Comparison of ENCODE assay signal across 8 mouse cellular contexts in genomic region chr13:98317246-98317677, GRCm38 (mm10). TPM values are rescaled to one million over a fixed set of nuclear protein-coding genes. Genes with fewer than 3 reads are reported as not detected.
DNase-seq lines count a peak whose midpoint lies in the region; ATAC-seq and TF ChIP-seq lines count a peak whose summit lies in the region.

No protein-coding gene starts in this region.

- TF ChIP-seq CTCF in CH12.LX (conservative IDR thresholded peaks at IDR 0.05 in 1 of 2, IDR thresholded peaks at IDR 0.05 in 1 of 2; ENCODE audit: low read depth in 2 of 2, low read length in 2 of 2): peak in 1 of 2 experiments; percentile 28; a peak in 2 of 4 replicates
- no peak for TF ChIP-seq CTCF in liver, embryonic 14.5 days (IDR thresholded peaks at IDR 0.05; ENCODE audit: low read depth)

- H3K9ac ChIP-seq in CH12.LX (ENCODE audit: insufficient read depth, low read depth): peak overlapping the region; percentile 100
- H3K9ac ChIP-seq in forebrain, embryonic 11.5 days (ENCODE audit: low read length): peak overlapping the region; percentile 83
- H3K9ac ChIP-seq in liver, embryonic 14.5 days (replicated peaks): peak overlapping the region; percentile 96

- no peak for DNase-seq in heart, embryonic 10.5 days (ENCODE audit: low spot score)
- DNase-seq in heart, postnatal 25 days (ENCODE audit: low spot score): no peak
- DNase-seq in CH12.LX (ENCODE audit: extremely low read depth): no peak
- no peak for DNase-seq in forebrain, embryonic 11.5 days (ENCODE audit: low spot score)
- DNase-seq in liver, embryonic 14.5 days (ENCODE audit: low read depth in 3 of 3, low spot score in 3 of 3): peak in 2 of 3 experiments; percentile 16 to 30
- no peak for DNase-seq in urinary bladder, adult 2 months (ENCODE audit: low spot score)
- DNase-seq in layer of hippocampus, postnatal 10 days (ENCODE audit: low spot score in 2 of 2): no peak
- no peak for DNase-seq in B cell, adult 2 months

- TF ChIP-seq POLR2A in CH12.LX (IDR thresholded peaks at IDR 0.05; ENCODE audit: low read depth, low read length): no peak

- H3K27me3 ChIP-seq in heart, embryonic 10.5 days (ENCODE audit: insufficient read depth, poor library complexity, severe bottlenecking): no peaks in the 10 kb centered on the region
- no peaks in the 10 kb centered on the region for H3K27me3 ChIP-seq in CH12.LX (replicated peaks)
- H3K27me3 ChIP-seq in forebrain, embryonic 11.5 days (ENCODE audit: control insufficient read depth, insufficient read depth, low read length): no peaks in the 10 kb centered on the region
- H3K27me3 ChIP-seq in liver, embryonic 14.5 days (ENCODE audit: control insufficient read depth, insufficient read depth, low read length): no peaks in the 10 kb centered on the region

- ATAC-seq in forebrain, embryonic 11.5 days (replicated peaks; ENCODE audit: low FRiP score): peak; percentile 15; the same call in 1 of the 2 replicates
- ATAC-seq in liver, embryonic 14.5 days (ENCODE audit: insufficient read depth): peak; percentile 43; the same call in 1 of the 2 replicates

- peaks cover 45% of the 10 kb centered on the region for H3K79me2 ChIP-seq in CH12.LX (replicated peaks; ENCODE audit: control insufficient read depth, extremely low read depth, insufficient read depth, poor library complexity, severe bottlenecking)

- H3K4me3 ChIP-seq in heart, embryonic 10.5 days: peak overlapping the region; percentile 100
- peak overlapping the region; percentile 74 to 99 (median 94) for H3K4me3 ChIP-seq in CH12.LX (replicated peaks in 1 of 3; ENCODE audit: low read depth in 2 of 3, low read length in 2 of 3, poor library complexity in 1 of 3)
- H3K4me3 ChIP-seq in forebrain, embryonic 11.5 days (ENCODE audit: low read depth, low read length): peak overlapping the region; percentile 99
- peak overlapping the region; percentile 96 to 99 for H3K4me3 ChIP-seq in liver, embryonic 14.5 days (ENCODE audit: insufficient read depth in 1 of 2, low read depth in 2 of 2, low read length in 2 of 2)

- in situ Hi-C loops in CH12.LX (cut with MboI; ENCODE audit: low pct_ligation_motif_present, low pct_unique_long_range_greater_than_20kb, low sequenced_read_pairs): no loop called here

- WGBS in heart, embryonic 10.5 days: 3% methylated on average over 16 of the region's 16 CpGs
- WGBS in forebrain, embryonic 11.5 days: 3% methylated on average over 16 of the region's 16 CpGs
- WGBS in liver, embryonic 14.5 days (ENCODE audit: insufficient replicate concordance): under 1% methylated on average over 16 of the region's 16 CpGs

- TF ChIP-seq EP300 in CH12.LX (IDR thresholded peaks at IDR 0.05; ENCODE audit: low read length): no peak
- no peak for TF ChIP-seq EP300 in liver, embryonic 14.5 days (IDR thresholded peaks at IDR 0.05; ENCODE audit: low read depth)

- peaks cover 16% of the 10 kb centered on the region for H3K36me3 ChIP-seq in heart, embryonic 10.5 days
- H3K36me3 ChIP-seq in CH12.LX (replicated peaks in 1 of 2; ENCODE audit: control insufficient read depth in 1 of 2, insufficient read depth in 1 of 2, low read length in 1 of 2): peaks cover 17 to 36% of the 10 kb centered on the region in 2 experiments
- H3K36me3 ChIP-seq in forebrain, embryonic 11.5 days (ENCODE audit: control insufficient read depth, insufficient read depth, low read length): peaks cover 6% of the 10 kb centered on the region; the same call in 1 of the 2 replicates
- peaks cover 17% of the 10 kb centered on the region for H3K36me3 ChIP-seq in liver, embryonic 14.5 days (replicated peaks; ENCODE audit: control insufficient read depth, insufficient read depth, low read depth)

- H3K27ac ChIP-seq in heart, embryonic 10.5 days: peak overlapping the region; percentile 99
- H3K27ac ChIP-seq in CH12.LX (ENCODE audit: insufficient read depth, low read depth): peak overlapping the region; percentile 44; the same call in 1 of the 2 replicates
- peak overlapping the region; percentile 84 for H3K27ac ChIP-seq in forebrain, embryonic 11.5 days (ENCODE audit: low read depth, low read length)
- peak overlapping the region; percentile 68 for H3K27ac ChIP-seq in liver, embryonic 14.5 days

- H3K4me1 ChIP-seq in heart, embryonic 10.5 days: peaks cover 4% of the 10 kb centered on the region
- peaks cover 0 to 17% of the 10 kb centered on the region in 2 experiments; a peak in 2 of 4 replicates for H3K4me1 ChIP-seq in CH12.LX (ENCODE audit: control insufficient read depth in 1 of 2, insufficient read depth in 2 of 2)
- peaks cover 10% of the 10 kb centered on the region; the same call in 1 of the 2 replicates for H3K4me1 ChIP-seq in forebrain, embryonic 11.5 days (replicated peaks; ENCODE audit: control insufficient read depth, insufficient read depth, low read length)
- H3K4me1 ChIP-seq in liver, embryonic 14.5 days (replicated peaks; ENCODE audit: control insufficient read depth in 2 of 2, insufficient read depth in 2 of 2, low read length in 1 of 2): peaks cover 7 to 12% of the 10 kb centered on the region in 2 experiments; a peak in 3 of 4 replicates

- no peaks in the 10 kb centered on the region for H3K9me3 ChIP-seq in heart, embryonic 10.5 days
- no peaks in the 10 kb centered on the region for H3K9me3 ChIP-seq in CH12.LX (replicated peaks; ENCODE audit: low read length)
- no peaks in the 10 kb centered on the region for H3K9me3 ChIP-seq in forebrain, embryonic 11.5 days (ENCODE audit: control insufficient read depth, low read length)
- H3K9me3 ChIP-seq in liver, embryonic 14.5 days (ENCODE audit: control insufficient read depth, low read length): no peaks in the 10 kb centered on the region

- no peak; the same call in none of the 2 replicates for TF ChIP-seq RAD21 in CH12.LX (IDR thresholded peaks at IDR 0.05; ENCODE audit: low read depth, low read length)

- peak overlapping the region; percentile 99 for H3K4me2 ChIP-seq in CH12.LX (ENCODE audit: insufficient read depth, low read depth, poor library complexity, severe bottlenecking)
- H3K4me2 ChIP-seq in forebrain, embryonic 11.5 days (ENCODE audit: low read depth, low read length, severe bottlenecking): peak overlapping the region; percentile 73
- peak overlapping the region; percentile 91 for H3K4me2 ChIP-seq in liver, embryonic 14.5 days (ENCODE audit: low read depth)

- dilution Hi-C loops in CH12.LX (cut with MboI; ENCODE audit: extremely low pct_ligation_motif_present, extremely low pct_unique_long_range_greater_than_20kb, low sequenced_read_pairs): no loop called here

- intact Hi-C loops in heart, postnatal 25 days (cut with DNase I): no loop called here

RNA-seq across cellular contexts. Expression of gene Btf3, which starts 0.5 kb away (rescaled TPM):
- polyA plus RNA-seq in heart, embryonic 10.5 days (2016; fragmentation: Nextera tagmentation; extraction: Ambion mirVana): 512 and 641 TPM in 2 replicates
- total RNA-seq in heart, postnatal 25 days (2021): 100 to 1,000 TPM; 190 to 219 TPM
- total RNA-seq in CH12.LX (2012; rRNA removed) (1,038 and 1,073 TPM in 2 replicates), CH12.LX (2014; rRNA removed) (1,568 and 1,693 TPM in 2 replicates)
- polyA plus RNA-seq in CH12.LX (2012; ENCODE audit: insufficient read length, low read depth): 1,281 and 1,367 TPM in 2 replicates
- 697 and 773 TPM in 2 replicates for polyA plus RNA-seq in forebrain, embryonic 11.5 days (2014; fragmentation: Nextera tagmentation; extraction: Ambion mirVana)
- 184 and 339 TPM in 2 replicates for polyA plus RNA-seq in liver, embryonic 14.5 days (2012; rRNA removed)
- polyA plus RNA-seq in liver, embryonic 14.5 days (2014; fragmentation: Nextera tagmentation; extraction: Ambion mirVana): 398 and 401 TPM in 2 replicates
- 665 and 770 TPM in 2 replicates for polyA plus RNA-seq in urinary bladder, adult 2 months (2012; rRNA removed)
- total RNA-seq in layer of hippocampus, postnatal 10 days (2021): 100 to 1,000 TPM; 240 to 268 TPM

RNA-seq across cellular contexts. Expression of gene Foxd1, which starts 36.8 kb away (rescaled TPM):
- 0.10 and 0.16 TPM in 2 replicates for polyA plus RNA-seq in heart, embryonic 10.5 days (2016; fragmentation: Nextera tagmentation; extraction: Ambion mirVana)
- under 1 TPM in 1 of 2 experiments, not detected in 1; 0.05 TPM for total RNA-seq in heart, postnatal 25 days (2021)
- total RNA-seq in CH12.LX (2012; rRNA removed) (not detected in 2 replicates), CH12.LX (2014; rRNA removed) (not detected in 2 replicates)
- polyA plus RNA-seq in CH12.LX (2012; ENCODE audit: insufficient read length, low read depth): not detected in 2 replicates
- 4.4 and 4.8 TPM in 2 replicates for polyA plus RNA-seq in forebrain, embryonic 11.5 days (2014; fragmentation: Nextera tagmentation; extraction: Ambion mirVana)
- under 0.01 TPM in 1 of 2 replicates, not detected in the other for polyA plus RNA-seq in liver, embryonic 14.5 days (2012; rRNA removed)
- polyA plus RNA-seq in liver, embryonic 14.5 days (2014; fragmentation: Nextera tagmentation; extraction: Ambion mirVana): not detected in 2 replicates
- 0.01 TPM in 1 of 2 replicates, not detected in the other for polyA plus RNA-seq in urinary bladder, adult 2 months (2012; rRNA removed)
- 1 to 10 TPM; 1.5 to 1.6 TPM for total RNA-seq in layer of hippocampus, postnatal 10 days (2021)

RNA-seq across cellular contexts. Expression of gene Gm21976, which starts 37.6 kb away (rescaled TPM):
- not detected in 2 replicates for polyA plus RNA-seq in heart, embryonic 10.5 days (2016; fragmentation: Nextera tagmentation; extraction: Ambion mirVana)
- total RNA-seq in heart, postnatal 25 days (2021): not detected
- total RNA-seq in CH12.LX (2012; rRNA removed) (not detected in 2 replicates), CH12.LX (2014; rRNA removed) (not detected in 2 replicates)
- polyA plus RNA-seq in CH12.LX (2012; ENCODE audit: insufficient read length, low read depth): not detected in 2 replicates
- not detected in 2 replicates for polyA plus RNA-seq in forebrain, embryonic 11.5 days (2014; fragmentation: Nextera tagmentation; extraction: Ambion mirVana)
- not detected in 2 replicates for polyA plus RNA-seq in liver, embryonic 14.5 days (2012; rRNA removed)
- polyA plus RNA-seq in liver, embryonic 14.5 days (2014; fragmentation: Nextera tagmentation; extraction: Ambion mirVana): not detected in 2 replicates
- polyA plus RNA-seq in urinary bladder, adult 2 months (2012; rRNA removed): not detected in 2 replicates
- not detected for total RNA-seq in layer of hippocampus, postnatal 10 days (2021)

RNA-seq across cellular contexts. Expression of gene Ankra2, which starts 54.4 kb away (rescaled TPM):
- 14.8 and 16.3 TPM in 2 replicates for polyA plus RNA-seq in heart, embryonic 10.5 days (2016; fragmentation: Nextera tagmentation; extraction: Ambion mirVana)
- total RNA-seq in heart, postnatal 25 days (2021): 10 to 100 TPM; 33.5 to 35.2 TPM
- 10.1 and 11.1 TPM in 2 replicates for total RNA-seq in CH12.LX (2012; rRNA removed)
- total RNA-seq in CH12.LX (2014; rRNA removed): 12.9 and 15.3 TPM in 2 replicates
- polyA plus RNA-seq in CH12.LX (2012; ENCODE audit: insufficient read length, low read depth): 12.4 and 14.8 TPM in 2 replicates
- 30.2 and 33.3 TPM in 2 replicates for polyA plus RNA-seq in forebrain, embryonic 11.5 days (2014; fragmentation: Nextera tagmentation; extraction: Ambion mirVana)
- 6.7 and 10.0 TPM in 2 replicates for polyA plus RNA-seq in liver, embryonic 14.5 days (2012; rRNA removed)
- polyA plus RNA-seq in liver, embryonic 14.5 days (2014; fragmentation: Nextera tagmentation; extraction: Ambion mirVana): 8.0 and 8.7 TPM in 2 replicates
- polyA plus RNA-seq in urinary bladder, adult 2 months (2012; rRNA removed): 37.4 and 47.6 TPM in 2 replicates
- 10 to 100 TPM; 59.2 to 60.1 TPM for total RNA-seq in layer of hippocampus, postnatal 10 days (2021)

RNA-seq across cellular contexts. Expression of gene Utp15, which starts 54.4 kb away (rescaled TPM):
- polyA plus RNA-seq in heart, embryonic 10.5 days (2016; fragmentation: Nextera tagmentation; extraction: Ambion mirVana): 25.1 and 32.1 TPM in 2 replicates
- 1 to 10 TPM; 5.5 to 5.6 TPM for total RNA-seq in heart, postnatal 25 days (2021)
- total RNA-seq in CH12.LX (2012; rRNA removed) (36.8 and 44.3 TPM in 2 replicates), CH12.LX (2014; rRNA removed) (51.7 and 52.2 TPM in 2 replicates)
- polyA plus RNA-seq in CH12.LX (2012; ENCODE audit: insufficient read length, low read depth): 49.4 and 51.7 TPM in 2 replicates
- 43.0 and 46.5 TPM in 2 replicates for polyA plus RNA-seq in forebrain, embryonic 11.5 days (2014; fragmentation: Nextera tagmentation; extraction: Ambion mirVana)
- 4.8 and 6.1 TPM in 2 replicates for polyA plus RNA-seq in liver, embryonic 14.5 days (2012; rRNA removed)
- 11.8 and 13.2 TPM in 2 replicates for polyA plus RNA-seq in liver, embryonic 14.5 days (2014; fragmentation: Nextera tagmentation; extraction: Ambion mirVana)
- polyA plus RNA-seq in urinary bladder, adult 2 months (2012; rRNA removed): 13.3 and 13.4 TPM in 2 replicates
- total RNA-seq in layer of hippocampus, postnatal 10 days (2021): 10 to 100 TPM; 22.3 to 22.6 TPM

Comparison
In these comparisons a context has a peak if more than half of its experiments do, and no peak if none do; other contexts are left out.
1. DNase-seq: peak in liver, embryonic 14.5 days (2 of 3); none in heart, embryonic 10.5 days (single experiment), heart, postnatal 25 days (single experiment), CH12.LX (single experiment), forebrain, embryonic 11.5 days (single experiment), urinary bladder, adult 2 months (single experiment), layer of hippocampus, postnatal 10 days (0 of 2) and B cell, adult 2 months (0 of 2).
2. H3K27ac ChIP-seq: peak in every context shown above with its lines; median percentile 99 in heart, embryonic 10.5 days; 84 in forebrain, embryonic 11.5 days; 68 in liver, embryonic 14.5 days; 44 in CH12.LX.
3. Peak in every context shown above with its lines, with median percentiles within 50 percentile points of each other: H3K4me3 ChIP-seq, H3K4me2 ChIP-seq and H3K9ac ChIP-seq.